Mouse (Mus musculus) embryo, embryonic 9.5 days (tissue): ENCODE results near the gene Krtap31-1.
"Not testable (repeated sequence)": the region's sequence is repeated elsewhere in the genome, so short reads cannot be mapped to it uniquely, and the experiment has no call there.

Experiments
- DNase-seq: peaks from one replicate; pipeline ENCODE4 v3.0.0-alpha.2; 2017; ENCODE audit errors: extremely low spot score

The Krtap31-1 gene

GRCm38 (mm10) chr11:99907620-99908019, at the start of gene Krtap31-1:
Gene Krtap31-1, plus strand, starts transcription at chr11:99907920.
- no peak for DNase-seq

GRCm38 (mm10) chr11:99858761-99859160, 49.0 kb upstream of the Krtap31-1 start:
- DNase-seq, result no peak

- DNase-seq, result not testable (repeated sequence)
These were observed 43.5 kb upstream of the Krtap31-1 start, which contains the start of gene Gm11559 for GRCm38 (mm10) chr11:99864176-99864575. Gene Gm11559, plus strand, starts transcription at chr11:99864476.

GRCm38 (mm10) chr11:99873089-99873488, 34.6 kb upstream of the Krtap31-1 start, which contains the start of gene Krtap9-1:
Gene Krtap9-1, plus strand, starts transcription at chr11:99873389.
- not testable (repeated sequence) for DNase-seq

- not testable (repeated sequence) for DNase-seq
These were observed 28.8 kb upstream of the Krtap31-1 start, which contains the start of gene Gm11567 for GRCm38 (mm10) chr11:99878887-99879286. Gene Gm11567, plus strand, starts transcription at chr11:99879187.

- DNase-seq, result no peak
These were observed 6.7 kb downstream of the Krtap31-1 start, which contains the start of gene Gm11565 for GRCm38 (mm10) chr11:99914451-99914850. Gene Gm11565, plus strand, starts transcription at chr11:99914751.

- no peak for DNase-seq
These were observed 28.3 kb downstream of the Krtap31-1 start, which contains the start of gene Krtap31-2 for GRCm38 (mm10) chr11:99935991-99936390. Gene Krtap31-2, plus strand, starts transcription at chr11:99936291.

- DNase-seq, result no peak
These were observed 30.1 kb downstream of the Krtap31-1 start for GRCm38 (mm10) chr11:99937751-99938264.

- DNase-seq, result no peak
These were observed 40.5 kb downstream of the Krtap31-1 start, which contains the start of gene Krtap9-5 for GRCm38 (mm10) chr11:99948175-99948574. Gene Krtap9-5, plus strand, starts transcription at chr11:99948475.
